Mouse (Mus musculus): ENCODE data around the gene Lrfn4.

Gene Lrfn4

DNA sequence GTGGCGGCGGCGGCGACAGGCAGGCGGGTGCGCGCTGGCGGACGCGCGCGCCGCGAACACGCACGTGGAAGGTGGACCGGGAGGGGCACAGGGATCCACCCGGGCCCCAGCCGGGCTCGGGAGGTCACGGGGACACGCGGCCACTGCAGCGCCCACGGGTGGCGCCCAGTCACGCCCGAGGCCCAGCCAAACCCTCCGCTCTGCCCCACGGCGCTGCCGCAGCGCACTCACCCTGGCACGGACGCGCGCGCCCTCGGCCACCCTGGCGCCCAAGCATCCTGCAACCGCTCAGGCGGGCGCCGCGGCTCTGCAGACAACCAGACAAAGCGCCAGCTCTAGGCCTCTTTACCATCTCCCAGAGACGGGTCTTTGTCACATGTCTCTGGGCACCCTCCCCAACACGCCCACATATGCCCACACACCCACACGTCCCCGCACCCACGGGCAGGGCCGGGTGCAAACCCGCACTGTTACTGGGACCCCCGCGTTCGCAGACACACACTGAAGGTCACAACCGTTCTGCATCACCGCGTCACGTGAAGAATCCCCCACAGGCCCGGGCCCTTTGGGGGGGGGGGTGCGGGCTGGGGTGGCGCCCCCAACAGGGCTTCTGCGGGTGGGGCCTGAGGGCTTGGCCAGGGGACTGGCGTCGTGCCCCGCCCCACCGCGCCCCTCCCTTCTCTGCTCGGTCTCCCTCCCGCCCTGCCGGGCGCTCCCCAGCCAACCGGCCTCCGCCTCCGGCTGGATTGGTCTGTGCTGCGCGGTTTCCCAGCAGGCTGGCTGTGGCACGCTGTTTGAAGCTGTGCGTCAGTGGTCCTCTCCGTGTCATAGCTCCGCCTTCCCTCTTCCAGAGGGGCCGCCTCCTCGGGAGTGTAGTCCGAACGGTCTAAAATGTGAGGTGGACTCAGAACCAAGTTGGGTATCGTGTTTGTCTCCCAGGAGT lies at the start of gene Lrfn4:
TSS of gene Lrfn4 (minus strand) at position 517 of the 943 bp plus-strand sequence.
- DNase-seq, result peak; percentile 94

DNA sequence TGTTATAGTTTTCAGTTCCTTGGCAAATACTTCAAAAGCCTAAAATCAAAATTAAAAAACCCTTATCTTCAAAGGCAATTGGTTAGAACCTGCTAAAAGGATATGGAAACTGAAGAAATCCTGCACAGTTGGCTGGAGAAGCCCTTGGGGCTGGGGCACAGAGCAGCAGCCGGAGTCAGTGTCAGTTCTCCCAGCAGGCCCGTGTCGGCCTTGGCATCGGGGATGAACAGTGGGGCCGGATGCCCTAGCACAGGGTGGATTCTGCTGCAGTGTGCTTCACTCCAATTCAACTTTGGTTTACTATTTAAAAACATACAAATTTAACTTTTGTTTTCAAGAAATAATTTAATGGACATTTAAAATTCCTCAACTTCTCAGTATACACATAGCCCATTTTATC lies 42.7 kb upstream of the Lrfn4 start:
- no peak for DNase-seq

DNA sequence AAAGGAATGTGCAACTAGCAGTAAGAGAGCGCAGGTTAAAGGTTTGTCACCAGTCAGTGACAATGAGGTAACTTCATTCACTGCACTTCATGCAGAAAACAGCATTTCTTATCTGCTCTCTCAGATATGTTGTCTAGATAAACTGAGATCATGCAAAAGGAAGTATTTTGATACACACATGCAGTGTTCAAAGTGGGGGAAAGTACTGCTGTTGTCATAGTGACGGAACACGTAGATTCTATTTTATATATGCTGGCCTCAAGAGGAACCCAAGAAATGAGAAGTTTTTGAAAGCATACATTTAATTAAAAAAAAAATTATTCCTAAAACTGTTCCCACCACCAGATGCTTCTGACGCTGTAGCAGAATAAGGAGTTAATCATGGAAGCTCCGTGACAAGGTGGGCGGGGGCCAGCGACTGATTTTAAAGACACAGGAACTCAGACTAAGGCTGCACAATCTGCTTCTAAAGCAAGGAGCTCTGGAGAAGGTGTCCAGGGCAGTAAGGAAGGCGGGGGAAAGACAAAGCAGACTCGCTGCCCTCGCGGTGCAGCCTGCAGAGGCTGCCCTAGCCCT lies 31.5 kb upstream of the Lrfn4 start:
- no peak for DNase-seq

DNA sequence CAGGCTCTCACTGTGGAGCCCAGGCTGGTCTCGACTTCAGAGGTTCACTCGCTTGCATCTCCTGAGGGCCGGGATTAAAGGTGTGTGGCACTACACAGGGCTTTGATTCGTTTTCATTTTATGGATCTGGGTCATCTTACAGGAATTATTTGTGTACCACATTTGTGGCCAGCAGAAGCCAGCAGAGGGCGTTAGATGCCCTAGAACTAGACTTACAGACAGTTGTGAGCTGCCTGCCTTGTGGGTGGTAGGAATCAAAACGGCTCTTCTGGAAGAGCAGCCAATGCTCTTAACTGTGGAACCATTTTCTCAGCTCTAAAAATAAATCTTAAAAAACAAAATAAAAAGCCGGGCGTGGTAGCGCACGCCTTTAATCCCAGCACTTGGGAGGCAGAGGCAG lies 28.8 kb upstream of the Lrfn4 start:
- DNase-seq, result no peak

DNA sequence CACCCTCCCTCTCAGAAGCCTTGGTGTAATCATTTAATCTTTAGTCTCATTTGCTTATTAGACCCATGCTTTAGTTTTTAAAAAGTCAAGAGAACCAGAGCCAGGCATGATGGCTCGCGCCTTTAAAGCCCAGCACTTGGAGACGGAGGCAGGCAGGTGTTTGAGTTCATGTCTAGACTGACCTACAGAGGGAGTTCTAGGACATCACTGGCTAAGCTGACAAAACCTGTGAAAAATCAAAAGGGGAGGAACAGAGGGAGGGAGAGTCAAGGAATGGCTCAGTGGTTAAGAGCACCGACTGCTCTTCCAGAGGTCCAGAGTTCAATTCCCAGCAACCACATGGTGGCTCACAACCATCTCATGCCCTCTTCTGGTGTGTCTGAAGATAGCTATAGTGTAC lies 20.5 kb upstream of the Lrfn4 start:
- DNase-seq, result no peak

- peak; percentile 80 for DNase-seq
These were observed 13.4 kb upstream of the Lrfn4 start for GRCm38 (mm10) chr19:4628819-4629218.

DNA sequence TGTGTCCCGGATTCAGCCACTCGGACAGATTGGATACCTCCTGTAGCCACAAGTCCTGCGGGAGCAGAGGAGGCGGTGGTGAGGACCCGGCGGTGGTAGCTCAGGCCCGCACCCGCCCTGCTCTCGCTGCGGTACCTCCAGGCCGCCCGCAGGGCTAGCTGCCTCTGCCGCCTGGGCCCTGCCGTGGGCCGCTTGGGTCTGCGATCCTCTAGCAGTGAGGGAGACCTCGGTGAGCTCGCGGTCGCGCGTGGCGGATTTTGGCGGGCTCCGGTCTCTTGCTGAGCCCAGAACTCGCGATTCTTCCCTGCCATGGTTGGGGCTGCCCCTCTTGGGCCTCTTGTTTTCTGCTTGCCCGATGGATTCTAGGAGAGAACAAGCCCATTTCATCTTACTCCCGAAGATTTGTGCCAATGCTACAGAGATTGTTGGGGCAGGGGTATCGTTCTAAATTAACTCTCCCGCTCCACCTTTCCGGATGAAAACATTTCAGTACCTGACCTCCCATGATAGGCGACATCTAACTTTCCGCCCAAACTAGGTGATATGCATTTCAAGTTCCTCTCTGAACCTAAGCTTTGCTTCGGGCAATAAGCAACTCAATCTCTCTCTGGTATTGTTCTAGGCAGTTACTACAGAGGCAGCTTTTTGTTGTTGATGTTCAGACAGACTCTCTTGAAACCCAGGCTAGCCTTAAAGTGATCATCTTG lies 10.5 kb upstream of the Lrfn4 start:
- DNase-seq, result no peak

DNA sequence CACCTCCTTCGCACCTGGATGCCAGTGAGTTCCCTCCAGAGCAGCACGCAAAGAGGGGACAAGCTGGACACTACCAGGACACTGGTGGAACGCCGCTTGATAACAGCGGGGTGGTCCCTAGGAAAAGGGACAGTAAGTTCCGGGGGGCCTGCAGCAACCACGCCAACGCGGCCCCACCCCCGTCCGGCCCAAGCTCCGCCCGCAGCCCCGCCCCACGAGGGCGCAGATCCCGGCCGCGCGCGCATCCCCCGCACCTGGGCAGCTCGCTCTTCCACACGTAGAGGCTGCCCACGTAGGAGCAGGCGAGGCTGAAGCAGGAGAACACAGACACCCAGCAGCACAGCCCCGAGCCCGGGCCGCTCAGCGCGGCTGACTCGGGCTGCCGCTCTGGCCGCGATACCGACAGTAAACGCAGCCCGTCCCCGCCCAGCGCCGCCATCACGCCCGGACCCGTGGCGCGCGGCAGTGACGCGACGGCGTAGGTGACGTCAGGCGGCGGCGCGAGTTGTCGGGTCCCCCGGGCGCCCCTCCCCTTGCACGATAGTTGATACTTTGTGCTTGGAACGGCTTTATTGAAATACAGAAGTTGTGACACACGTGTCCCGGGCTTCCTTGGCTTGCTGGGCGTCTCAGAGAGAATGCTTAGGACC lies 9.8 kb upstream of the Lrfn4 start, which contains the start of gene Rce1:
TSS of gene Rce1 (minus strand) at position 463 of the 650 bp plus-strand sequence.
- DNase-seq, result peak; percentile 94

DNA sequence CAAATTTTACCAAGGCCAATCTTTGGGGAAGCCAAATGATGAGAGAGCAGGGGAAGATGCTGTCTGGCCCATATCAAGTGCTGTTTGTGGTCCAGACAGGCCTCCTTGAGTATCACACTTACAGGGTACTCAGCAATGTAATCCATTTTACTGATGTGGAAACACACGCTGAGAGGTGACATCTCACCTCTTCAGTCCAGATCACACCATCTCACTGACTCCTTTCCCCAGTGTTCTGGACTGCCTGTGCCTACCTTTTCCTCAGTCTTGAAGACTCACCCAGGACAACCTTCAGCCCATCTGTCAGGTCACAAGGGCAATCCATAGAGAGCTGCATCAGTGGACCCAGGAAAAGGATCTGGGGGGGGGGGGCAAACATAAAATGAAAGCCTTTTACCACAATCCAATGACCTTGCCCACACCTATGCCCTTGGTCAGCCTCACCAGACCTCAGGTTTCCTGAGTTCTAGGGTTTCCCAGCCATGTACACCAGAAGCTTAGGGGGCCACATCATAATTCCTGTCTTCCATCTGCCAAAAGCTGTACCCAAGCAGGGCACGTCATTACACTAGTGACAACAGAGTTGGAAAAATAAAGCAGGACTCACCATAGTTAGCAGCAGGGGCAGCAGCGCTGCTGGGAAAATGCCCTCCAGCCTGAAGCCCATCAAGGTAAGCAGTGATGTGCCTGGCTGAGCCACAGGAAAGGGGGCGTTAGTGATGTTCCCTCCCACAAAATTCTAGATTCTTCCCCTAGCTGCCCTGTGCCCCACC lies 9.1 kb upstream of the Lrfn4 start:
- no peak for DNase-seq

DNA sequence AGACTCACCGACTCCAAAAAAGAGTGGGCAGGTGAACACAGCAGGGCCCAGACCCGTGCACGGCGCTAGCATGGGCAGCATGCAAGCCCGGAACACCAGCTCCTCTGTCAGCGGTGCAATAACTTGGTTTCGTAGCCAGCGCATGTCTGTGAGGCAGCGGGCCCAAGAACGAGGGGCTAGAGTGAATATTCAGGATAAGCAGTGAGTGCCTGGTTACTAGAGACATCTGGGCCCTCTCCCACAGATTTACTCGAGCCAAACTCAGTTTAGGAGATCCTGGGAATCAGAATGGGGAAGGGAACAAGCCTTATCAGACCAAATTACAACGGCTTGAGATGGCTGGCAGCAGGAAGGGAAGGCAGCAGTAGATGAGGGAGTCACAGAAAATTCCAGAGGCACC lies 8.5 kb upstream of the Lrfn4 start:
- DNase-seq, result no peak

- DNase-seq, result no peak
These were observed 8.0 kb upstream of the Lrfn4 start for GRCm38 (mm10) chr19:4623419-4623818.

- DNase-seq, result no peak
These were observed 7.3 kb upstream of the Lrfn4 start for GRCm38 (mm10) chr19:4622780-4623179.

DNA sequence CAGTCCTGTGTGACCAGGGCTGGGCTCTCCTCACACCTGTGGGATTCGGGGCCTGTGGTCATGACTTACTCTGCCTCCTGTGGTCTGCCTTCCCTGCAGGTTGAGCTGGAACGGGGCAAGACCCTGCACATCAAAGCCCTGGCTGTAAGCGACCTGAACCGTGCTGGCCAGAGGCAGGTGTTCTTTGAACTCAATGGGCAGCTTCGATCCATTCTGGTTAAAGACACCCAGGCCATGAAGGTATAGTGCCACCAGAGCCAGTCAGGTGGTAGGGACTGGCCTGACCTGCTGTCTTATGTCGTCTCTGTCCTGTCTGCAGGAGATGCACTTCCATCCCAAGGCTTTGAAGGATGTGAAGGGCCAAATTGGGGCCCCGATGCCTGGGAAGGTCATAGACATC lies 5.3 kb upstream of the Lrfn4 start:
- no peak for DNase-seq

GRCm38 (mm10) chr19:4619461-4619860 lies 4.0 kb upstream of the Lrfn4 start:
- DNase-seq, result no peak

- DNase-seq, result peak; percentile 77
These were observed 2.7 kb upstream of the Lrfn4 start for GRCm38 (mm10) chr19:4618183-4618582.

- DNase-seq, result no peak
These were observed 1.1 kb upstream of the Lrfn4 start for GRCm38 (mm10) chr19:4616546-4616945.

GRCm38 (mm10) chr19:4614305-4615150 lies 939 bp downstream of the Lrfn4 start:
- DNase-seq, result no peak

DNA sequence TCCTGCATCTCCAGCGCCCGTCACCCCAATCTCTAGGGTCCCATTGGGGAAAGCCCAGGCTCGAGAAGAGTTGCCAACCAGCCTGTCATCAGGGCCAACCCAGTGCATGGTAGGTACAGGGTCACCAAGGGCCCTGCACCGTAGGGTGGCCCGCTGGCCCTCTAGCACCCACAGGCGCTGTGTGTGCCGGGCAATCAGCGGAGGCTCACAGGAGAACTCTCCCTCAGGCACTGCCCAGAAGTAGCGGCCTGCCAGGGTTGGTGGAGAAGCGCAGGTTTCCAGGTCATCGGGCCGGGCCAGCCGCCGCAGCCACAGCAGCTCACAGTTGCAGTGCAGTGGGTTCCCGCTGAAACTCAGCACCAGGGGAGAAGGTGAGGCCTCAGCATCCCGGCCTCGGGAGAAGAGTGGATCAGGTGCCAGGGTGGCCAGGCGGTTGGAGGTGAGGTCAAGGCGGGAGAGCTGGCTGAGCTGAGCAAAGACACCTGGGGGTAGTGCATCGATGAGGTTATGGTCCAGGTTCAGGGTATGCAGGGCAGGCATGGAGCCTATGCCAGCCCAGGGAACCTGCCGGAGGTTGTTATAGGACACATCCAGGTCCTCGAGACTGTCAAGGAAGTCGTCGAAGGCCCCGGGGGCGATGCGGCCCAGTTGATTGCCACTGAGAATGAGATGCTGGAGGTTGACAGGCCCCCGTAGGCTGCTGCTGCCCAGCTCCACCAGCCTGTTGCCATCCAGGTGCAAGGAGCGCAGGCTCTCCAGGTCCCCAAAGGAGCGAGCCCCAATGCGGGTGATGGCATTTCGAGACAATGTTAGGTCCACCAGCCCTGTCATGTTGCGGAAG lies 1.8 kb downstream of the Lrfn4 start:
- no peak for DNase-seq

GRCm38 (mm10) chr19:4612181-4612961 lies 3.1 kb downstream of the Lrfn4 start:
- DNase-seq, result no peak

DNA sequence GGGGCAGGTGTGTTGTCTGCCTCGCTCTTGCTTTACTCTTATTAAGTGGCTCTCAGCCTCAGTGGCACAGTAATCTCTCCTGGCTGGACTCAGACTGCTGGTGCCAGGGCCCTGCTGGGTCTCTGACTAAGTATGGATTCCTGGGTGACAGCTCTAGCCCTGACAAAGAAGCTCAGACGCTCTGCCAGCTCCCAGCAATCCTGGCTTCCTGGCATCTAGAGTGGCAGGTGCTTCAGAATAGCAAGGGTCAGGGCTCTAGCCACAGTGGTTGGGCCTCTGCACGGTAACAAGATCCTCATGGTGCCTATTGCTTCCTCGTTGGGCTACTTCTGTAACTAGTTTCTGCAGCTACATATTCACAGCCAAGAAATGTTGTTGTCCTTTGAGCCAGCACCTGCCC lies 5.4 kb downstream of the Lrfn4 start:
- no peak for DNase-seq
